18 mouse cellular contexts compared by ENCODE assay signal in genomic region chr6:89121023-89121745, GRCm38 (mm10).
DNase-seq lines count a peak whose midpoint lies in the region; ATAC-seq lines count a peak whose summit lies in the region.
"Had no signal": no experiment of that assay in that cellular context is flagged by ENCODE, and none has a peak within 500 bp of the region (broad histone marks: within the 10 kb centered on the region; RNA-seq: fewer than 3 reads in every experiment).

No protein-coding gene starts in this region.

- H3K9ac ChIP-seq in forebrain, embryonic 15.5 days (replicated peaks): no peak overlapping the region
- H3K9ac ChIP-seq in forebrain, embryonic 16.5 days (replicated peaks; ENCODE audit: low read depth, low read length): no peak overlapping the region
- H3K9ac ChIP-seq in hindbrain, embryonic 15.5 days: no peak overlapping the region
- no peak overlapping the region for H3K9ac ChIP-seq in neural tube, embryonic 13.5 days
- H3K9ac ChIP-seq: forebrain, embryonic 12.5 days; heart, embryonic 12.5 days had no signal

- H3K27me3 ChIP-seq in forebrain, embryonic 15.5 days: no peaks in the 10 kb centered on the region
- no peaks in the 10 kb centered on the region for H3K27me3 ChIP-seq in forebrain, embryonic 16.5 days (replicated peaks; ENCODE audit: control insufficient read depth, insufficient read depth, low read length)
- H3K27me3 ChIP-seq in hindbrain, embryonic 15.5 days: no peaks in the 10 kb centered on the region
- no peaks in the 10 kb centered on the region for H3K27me3 ChIP-seq in neural tube, embryonic 13.5 days

- 0 out of 2 replicates have a peak, but pooled peaks have one; percentile 29 for ATAC-seq in forebrain, embryonic 15.5 days (replicated peaks)
- no peak for ATAC-seq in forebrain, embryonic 16.5 days
- ATAC-seq in hindbrain, embryonic 15.5 days (ENCODE audit: low FRiP score, low read depth): peak; percentile 10; the same call in 1 of the 2 replicates
- peak; percentile 69; the same call in 1 of the 2 replicates for ATAC-seq in neural tube, embryonic 13.5 days (ENCODE audit: low read depth)
- no peak for ATAC-seq in CD4-positive, CD25-positive, alpha-beta regulatory T cell, adult 4 months
- ATAC-seq: intestine, postnatal 0 days had no signal

- no peaks in the 10 kb centered on the region for H3K9me3 ChIP-seq in forebrain, embryonic 15.5 days
- no peaks in the 10 kb centered on the region for H3K9me3 ChIP-seq in forebrain, embryonic 16.5 days (ENCODE audit: control insufficient read depth, low read length)
- no peaks in the 10 kb centered on the region for H3K9me3 ChIP-seq in hindbrain, embryonic 15.5 days
- H3K9me3 ChIP-seq in neural tube, embryonic 13.5 days: no peaks in the 10 kb centered on the region
- H3K9me3 ChIP-seq: forebrain, embryonic 12.5 days; heart, embryonic 12.5 days had no signal

- H3K27ac ChIP-seq in forebrain, embryonic 15.5 days (replicated peaks): no peak overlapping the region
- no peak overlapping the region for H3K27ac ChIP-seq in forebrain, embryonic 16.5 days (ENCODE audit: low read length)
- no peak overlapping the region for H3K27ac ChIP-seq in hindbrain, embryonic 15.5 days (replicated peaks)
- H3K27ac ChIP-seq in neural tube, embryonic 13.5 days (replicated peaks): no peak overlapping the region
- H3K27ac ChIP-seq: forebrain, embryonic 12.5 days; kidney, postnatal 0 days; left cerebral cortex, adult 2 months had no signal

- 77% methylated on average over 4 of the region's 4 CpGs for WGBS in forebrain, embryonic 15.5 days
- 66% methylated on average over 4 of the region's 4 CpGs for WGBS in forebrain, embryonic 16.5 days
- WGBS in hindbrain, embryonic 15.5 days: 51% methylated on average over 4 of the region's 4 CpGs
- whole genome bisulfite sequencing in neural tube, embryonic 13.5 days: 46% methylated on average over 4 of the region's 4 CpGs

- H3K4me1 ChIP-seq in forebrain, embryonic 15.5 days: 0 out of 2 replicates have a peak, but pooled peaks cover 3% of the 10 kb centered on the region
- H3K4me1 ChIP-seq in forebrain, embryonic 16.5 days (replicated peaks; ENCODE audit: control insufficient read depth, insufficient read depth, low read length): no peaks in the 10 kb centered on the region; the same call in 1 of the 2 replicates
- H3K4me1 ChIP-seq in hindbrain, embryonic 15.5 days (replicated peaks): peaks cover 8% of the 10 kb centered on the region; the same call in 1 of the 2 replicates
- H3K4me1 ChIP-seq in neural tube, embryonic 13.5 days (replicated peaks): peaks cover 18% of the 10 kb centered on the region
- H3K4me1 ChIP-seq: heart, embryonic 12.5 days had no signal

- no peak overlapping the region for H3K4me3 ChIP-seq in forebrain, embryonic 15.5 days
- no peak overlapping the region for H3K4me3 ChIP-seq in forebrain, embryonic 16.5 days (replicated peaks; ENCODE audit: low read length)
- no peak overlapping the region for H3K4me3 ChIP-seq in hindbrain, embryonic 15.5 days
- no peak overlapping the region for H3K4me3 ChIP-seq in neural tube, embryonic 13.5 days
- H3K4me3 ChIP-seq: forebrain, embryonic 12.5 days; heart, embryonic 12.5 days; left cerebral cortex, adult 2 months had no signal

- peak; percentile 40 for DNase-seq in 3T3-L1 (ENCODE audit: low read depth, low spot score)
- no peak for DNase-seq in cerebellum, adult 8-10 months
- no peak for DNase-seq in thymus, postnatal 36 days
- DNase-seq: B cell, adult 2 months; cerebellum, postnatal 14 days; embryo, embryonic 11 days; heart, postnatal 4 days; lung, postnatal 10 days had no signal

- H3K36me3 ChIP-seq in forebrain, embryonic 15.5 days: no peaks in the 10 kb centered on the region
- no peaks in the 10 kb centered on the region for H3K36me3 ChIP-seq in forebrain, embryonic 16.5 days (ENCODE audit: control insufficient read depth, insufficient read depth)
- no peaks in the 10 kb centered on the region for H3K36me3 ChIP-seq in hindbrain, embryonic 15.5 days
- H3K36me3 ChIP-seq in neural tube, embryonic 13.5 days: no peaks in the 10 kb centered on the region
- H3K36me3 ChIP-seq: forebrain, embryonic 12.5 days; heart, embryonic 12.5 days had no signal

- no peak overlapping the region for H3K4me2 ChIP-seq in forebrain, embryonic 15.5 days (replicated peaks)
- no peak overlapping the region for H3K4me2 ChIP-seq in forebrain, embryonic 16.5 days (ENCODE audit: low read length)
- no peak overlapping the region for H3K4me2 ChIP-seq in hindbrain, embryonic 15.5 days
- no peak overlapping the region for H3K4me2 ChIP-seq in neural tube, embryonic 13.5 days
- H3K4me2 ChIP-seq: forebrain, embryonic 12.5 days; heart, embryonic 12.5 days had no signal

Comparison
In these comparisons a context has a peak if more than half of its experiments do, and no peak if none do; other contexts are left out.
1. ATAC-seq: peak in forebrain, embryonic 15.5 days (single experiment), hindbrain, embryonic 15.5 days (single experiment) and neural tube, embryonic 13.5 days (single experiment); none in forebrain, embryonic 16.5 days (single experiment) and CD4-positive, CD25-positive, alpha-beta regulatory T cell, adult 4 months (single experiment).